Mouse (Mus musculus): ENCODE data around the gene Pacs1.
A peak's percentile ranks its signal among the peaks of the same experiment; 100 is the strongest.

Gene Pacs1

DNA sequence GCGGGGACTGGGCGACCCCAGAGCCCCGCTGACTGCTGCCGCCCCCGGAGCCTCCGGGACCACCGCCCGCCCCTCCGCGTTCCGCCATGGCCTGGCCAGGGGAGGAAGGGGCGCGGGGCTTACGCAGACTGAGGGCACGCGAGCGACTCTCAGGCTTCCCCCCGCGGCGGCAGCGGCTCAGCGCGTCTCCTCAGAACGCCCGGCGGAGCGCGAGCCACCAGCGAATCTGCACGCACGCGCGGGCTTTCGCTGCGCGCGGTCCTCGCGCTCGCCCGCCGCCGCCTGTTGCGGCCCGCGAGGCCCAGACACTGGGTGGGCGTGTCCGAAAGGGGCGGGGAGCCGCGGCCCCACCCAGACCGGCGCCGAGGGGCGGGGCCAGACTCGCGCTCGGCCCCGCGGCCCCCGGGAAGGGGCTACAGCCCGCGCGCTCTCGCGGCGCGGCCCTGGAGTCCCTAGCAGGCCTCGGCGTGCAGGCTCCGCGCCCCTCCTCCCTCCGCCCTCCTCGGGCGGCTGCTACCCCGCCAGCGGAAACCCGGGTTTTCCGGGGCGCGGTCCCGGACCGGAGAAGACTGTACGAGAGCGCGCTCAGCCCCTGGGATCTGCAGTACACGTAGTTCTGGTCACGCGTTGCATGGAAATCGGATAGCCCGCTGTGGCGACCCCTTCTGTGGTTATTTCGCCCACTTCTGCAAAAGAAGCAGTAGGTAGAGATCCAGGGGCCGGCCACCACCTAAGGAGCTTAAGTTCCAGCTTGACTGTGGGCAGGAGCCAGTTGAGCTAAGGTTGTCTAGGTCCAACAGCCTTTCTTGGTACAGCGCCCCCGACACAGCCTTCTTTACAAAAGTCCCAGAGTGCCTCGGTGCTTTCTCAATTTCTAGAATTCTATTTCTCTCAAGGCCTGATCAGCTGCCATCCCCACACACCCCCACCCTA lies at the start of gene Pacs1:
Gene Pacs1 (minus strand): TSS at position 319 of the 933 bp plus-strand sequence.
- peak; percentile 88 to 93 for DNase-seq

DNA sequence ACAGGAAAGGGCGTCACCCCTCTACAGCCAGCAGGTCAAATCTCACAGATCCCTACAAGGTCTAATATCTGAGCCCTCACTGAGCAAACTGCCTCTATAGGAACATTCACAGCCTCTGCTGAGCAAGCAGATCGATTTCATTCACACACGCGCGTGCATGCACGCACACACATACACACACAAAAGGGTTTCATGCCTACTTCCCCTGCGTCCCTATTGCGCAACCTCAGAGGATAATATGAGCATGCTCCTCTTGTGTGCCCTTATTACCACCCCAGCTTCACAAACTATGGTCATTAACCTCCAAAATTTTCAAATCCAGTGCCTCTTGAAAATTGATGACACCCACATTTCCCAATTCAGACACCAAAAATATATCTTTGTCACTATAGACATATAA lies 40.3 kb upstream of the Pacs1 start:
- no peak for DNase-seq

DNA sequence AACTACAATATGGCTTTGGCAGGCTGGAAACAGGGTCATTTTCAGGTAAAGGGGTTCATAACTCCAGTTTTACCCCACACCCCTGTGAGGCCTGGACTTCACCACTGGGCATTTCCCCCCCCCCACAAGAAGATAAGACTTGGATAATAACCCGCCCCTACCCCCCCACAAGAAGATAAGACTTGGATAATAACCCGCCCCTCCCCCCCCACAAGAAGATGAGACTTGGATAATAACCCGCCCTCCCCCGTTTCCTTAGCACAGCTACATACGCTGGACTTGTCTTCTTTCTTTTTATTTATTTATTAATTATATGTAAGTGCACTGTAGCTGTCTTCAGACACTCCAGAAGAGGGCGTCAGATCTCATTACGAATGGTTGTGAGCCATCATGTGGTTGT lies 36.1 kb upstream of the Pacs1 start:
- peak in 1 of 2 experiments; percentile 11 for DNase-seq

DNA sequence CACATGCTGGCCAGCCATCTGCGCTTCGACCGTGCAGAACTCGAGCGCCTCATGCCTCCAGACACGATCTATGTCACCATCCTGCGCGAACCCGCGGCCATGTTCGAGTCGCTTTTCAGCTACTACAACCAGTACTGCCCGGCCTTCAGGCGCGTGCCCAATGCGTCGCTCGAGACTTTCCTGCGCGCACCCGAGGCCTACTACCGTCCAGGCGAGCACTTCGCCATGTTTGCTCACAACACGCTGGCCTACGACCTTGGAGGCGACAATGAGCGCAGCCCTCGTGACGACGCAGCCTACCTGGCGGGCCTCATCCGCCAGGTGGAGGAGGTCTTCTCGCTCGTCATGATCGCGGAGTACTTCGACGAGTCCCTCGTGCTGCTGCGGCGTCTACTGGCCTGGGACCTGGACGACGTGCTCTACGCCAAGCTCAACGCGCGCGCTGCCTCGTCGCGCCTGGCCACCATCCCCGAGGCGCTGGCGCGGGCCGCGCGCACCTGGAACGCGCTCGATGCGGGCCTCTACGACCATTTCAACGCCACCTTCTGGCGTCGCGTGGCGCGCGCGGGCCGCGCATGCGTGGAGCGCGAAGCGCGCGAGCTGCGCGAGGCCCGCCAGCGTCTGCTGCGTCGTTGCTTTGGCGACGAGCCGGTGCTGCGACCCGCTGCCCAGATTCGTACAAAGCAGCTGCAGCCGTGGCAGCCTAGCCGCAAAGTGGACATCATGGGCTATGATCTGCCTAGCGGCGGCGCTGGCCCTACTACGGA lies 34.2 kb upstream of the Pacs1 start:
- DNase-seq, result peak in 1 of 2 experiments; percentile 33

DNA sequence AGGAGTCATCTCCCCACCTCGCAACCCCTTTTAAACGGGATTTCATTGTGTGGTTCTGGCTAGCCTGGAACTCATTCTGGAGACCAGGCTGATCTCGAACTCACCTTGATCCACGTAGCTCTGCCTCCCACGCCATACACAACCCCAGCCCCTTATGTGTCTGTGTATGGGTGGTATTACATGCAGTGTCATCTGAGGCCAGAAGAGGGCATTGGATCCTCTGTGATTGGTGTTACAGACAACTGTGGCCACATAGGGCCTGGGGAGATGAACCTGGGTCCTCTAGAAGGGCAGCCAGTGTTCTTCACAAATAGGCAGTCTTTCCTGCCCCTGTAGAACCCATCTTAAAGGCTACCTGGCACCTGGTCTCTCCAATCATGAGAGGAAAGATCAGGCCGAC lies 33.4 kb upstream of the Pacs1 start:
- DNase-seq, result no peak

DNA sequence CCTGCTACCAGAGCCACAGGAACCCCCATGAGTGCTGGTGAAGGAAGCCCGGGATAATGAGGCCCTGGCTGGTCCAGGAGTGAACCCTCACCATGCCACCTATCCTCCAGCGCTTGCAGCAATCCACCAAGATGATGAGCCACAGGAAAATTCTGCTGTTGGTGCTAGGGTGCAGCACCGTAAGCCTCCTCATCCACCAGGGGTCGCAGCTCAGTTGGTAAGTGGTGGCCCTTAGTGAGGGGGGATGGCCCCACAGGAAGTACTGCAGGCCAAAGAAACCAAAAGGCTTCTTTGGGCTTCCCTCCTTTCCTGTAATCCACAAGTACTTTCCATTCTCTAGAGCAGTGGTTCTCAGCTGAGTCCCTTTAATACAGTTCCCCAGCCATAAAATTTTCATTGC lies 29.5 kb upstream of the Pacs1 start:
- DNase-seq, result peak; percentile 64 to 75

DNA sequence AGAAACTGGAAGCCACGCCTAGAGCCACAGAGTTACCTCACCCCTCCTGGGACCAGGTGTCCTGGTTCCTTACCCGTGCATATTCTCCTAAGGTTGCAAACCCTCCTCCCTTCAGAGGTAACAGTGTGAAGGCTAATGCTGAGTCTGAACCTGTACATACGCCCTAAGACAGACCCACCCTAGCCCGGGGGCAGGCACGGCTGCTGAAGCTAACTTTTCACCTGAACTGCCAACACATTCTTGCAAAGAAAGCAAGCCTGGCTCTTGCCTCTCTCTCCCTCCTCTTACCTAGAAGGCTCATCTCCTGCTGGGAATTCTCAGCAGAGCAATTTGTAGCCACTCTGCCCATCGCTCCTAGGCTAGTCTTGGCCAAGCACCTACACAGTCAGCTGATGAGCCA lies 27.7 kb upstream of the Pacs1 start:
- no peak for DNase-seq

DNA sequence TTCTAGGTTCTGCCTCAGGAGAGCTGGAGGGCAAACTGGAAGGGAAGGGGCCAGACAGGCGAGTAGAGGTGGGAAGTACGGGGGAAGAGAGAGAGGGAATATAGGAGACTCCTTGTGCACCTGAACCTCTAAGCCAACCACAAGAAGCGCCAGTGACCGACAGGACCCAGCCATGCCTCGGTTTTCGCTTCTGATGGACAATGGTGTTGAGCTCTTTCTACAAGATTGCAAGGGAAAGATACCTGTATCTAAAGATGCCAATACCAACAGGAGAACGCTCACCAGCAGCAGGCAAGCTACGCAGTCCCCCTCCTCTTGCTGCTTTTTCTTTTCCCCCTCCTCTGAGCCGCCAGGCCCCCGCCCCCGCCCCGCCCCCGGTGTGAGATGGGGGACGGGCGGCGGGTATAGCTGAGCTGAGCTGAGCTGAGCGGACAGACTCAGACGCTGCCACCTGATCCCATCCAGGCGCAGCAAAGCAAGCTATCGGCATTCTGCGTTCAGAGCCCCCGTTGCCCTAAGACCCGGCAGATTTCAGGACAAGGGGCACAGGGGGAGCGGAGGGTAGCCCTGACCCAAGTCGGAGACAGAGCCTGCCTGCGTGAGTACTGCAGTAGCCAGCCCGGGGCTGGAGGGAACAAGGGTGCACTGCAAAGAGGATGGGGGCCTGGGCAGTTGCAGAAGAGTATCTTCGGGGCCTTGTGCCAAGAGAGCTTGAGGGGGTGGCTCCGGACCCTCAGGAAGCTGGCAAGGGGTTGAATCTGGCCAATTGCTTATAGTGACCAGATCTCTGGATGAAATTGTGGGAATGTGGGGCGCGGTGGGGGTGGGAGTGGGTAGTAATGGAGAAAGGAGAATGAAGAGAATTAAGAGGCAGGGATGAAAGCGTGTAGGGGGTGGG lies 25.2 kb upstream of the Pacs1 start, which contains the start of gene Gal3st3:
Gene Gal3st3 (plus strand): TSS at position 429 of the 898 bp plus-strand sequence.
- DNase-seq, result no peak

DNA sequence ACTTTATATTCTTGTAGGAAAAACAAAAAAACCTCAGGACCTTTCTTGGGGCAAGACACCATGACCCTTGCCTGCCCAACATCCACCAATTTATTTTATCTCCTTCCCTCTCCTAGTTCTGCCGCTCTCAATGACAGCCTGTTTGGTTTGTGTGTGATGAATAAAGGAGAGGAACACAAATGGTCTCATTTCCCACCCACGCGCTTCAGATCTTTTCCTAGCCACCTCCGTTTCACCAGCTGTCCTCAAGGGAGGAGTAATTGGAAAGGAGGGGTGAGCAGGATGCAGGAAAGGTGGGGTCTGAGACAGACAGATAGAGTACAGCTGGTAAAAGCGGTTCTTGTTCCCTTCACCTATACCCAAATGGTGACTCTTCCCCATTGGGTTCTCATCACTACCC lies 23.7 kb upstream of the Pacs1 start:
- DNase-seq, result no peak

DNA sequence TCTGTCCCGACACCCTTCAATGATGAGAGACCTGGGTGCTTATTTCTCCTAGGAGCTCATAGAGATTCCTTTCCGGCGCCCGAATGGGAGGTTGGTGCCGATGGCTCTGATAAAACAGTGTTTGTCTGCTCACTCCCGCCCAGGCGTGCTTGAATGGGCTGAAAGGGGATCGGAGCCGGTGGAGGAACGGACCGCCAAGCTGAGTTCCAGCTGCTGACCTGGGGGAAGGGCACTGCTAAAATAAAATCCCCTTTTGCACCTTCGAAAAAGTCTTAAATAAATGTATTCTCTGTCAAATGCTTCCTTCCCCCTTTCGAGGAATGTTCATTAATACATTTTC lies 22.8 kb upstream of the Pacs1 start:
- no peak for DNase-seq

DNA sequence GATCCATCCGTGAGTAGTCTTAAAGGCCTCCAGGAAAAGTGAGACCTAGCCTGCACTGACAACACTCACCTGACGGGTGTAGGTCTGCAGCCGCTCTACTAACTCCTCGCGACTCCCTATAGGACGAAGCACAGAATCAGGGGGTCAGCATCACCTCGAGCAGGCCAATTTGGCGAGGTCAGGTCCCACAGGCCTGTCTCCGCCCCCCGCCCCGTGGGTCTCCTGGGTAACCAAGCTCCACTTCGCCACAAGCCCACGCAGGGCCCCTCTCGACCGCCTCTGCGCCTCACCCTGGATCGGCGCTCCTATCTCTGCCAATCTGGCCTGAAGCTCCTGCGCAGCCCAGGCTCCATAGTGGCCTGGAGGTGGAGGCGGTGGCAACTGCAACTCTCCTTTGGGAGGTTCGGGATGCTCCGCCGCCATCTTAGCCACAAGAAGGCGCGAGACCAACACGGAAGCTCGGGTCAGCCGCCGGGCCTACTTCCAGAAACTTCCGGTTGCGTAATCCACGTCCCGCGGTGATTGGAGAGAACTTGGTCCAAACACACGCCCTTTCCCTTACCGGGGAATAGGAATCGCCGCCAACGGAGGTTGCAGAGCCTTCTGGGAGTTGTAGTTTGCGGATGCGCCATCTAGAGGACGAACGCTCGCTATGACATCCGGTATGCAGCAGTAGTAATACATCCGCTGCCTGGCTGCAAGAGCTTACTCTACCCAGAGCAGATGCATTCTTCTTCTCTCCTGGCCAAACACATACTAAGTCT lies 22.2 kb upstream of the Pacs1 start, which contains the start of gene Sf3b2:
Gene Sf3b2 (minus strand): TSS at position 484 of the 764 bp plus-strand sequence.
- peak; percentile 99 for DNase-seq

DNA sequence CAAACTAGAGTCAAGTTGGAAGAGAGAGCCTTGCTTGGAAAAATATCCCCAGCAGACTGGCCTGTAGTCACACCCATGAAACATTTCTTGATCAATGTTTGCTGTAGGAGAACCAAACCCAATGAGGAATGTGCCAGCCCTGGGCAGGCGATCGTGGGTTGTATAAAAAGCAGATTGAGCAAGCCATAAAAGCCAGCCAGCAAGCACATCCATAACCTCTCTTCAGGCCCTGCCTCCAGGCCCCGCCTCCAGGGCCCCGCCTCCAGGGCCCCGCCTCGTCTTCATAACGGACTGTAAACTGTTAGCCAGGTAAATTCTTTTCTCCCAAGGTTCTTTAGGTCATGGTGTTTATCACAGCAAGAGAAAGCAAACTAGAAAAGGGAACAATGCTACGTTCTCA lies 5.5 kb upstream of the Pacs1 start:
- peak; percentile 20 to 66 for DNase-seq

DNA sequence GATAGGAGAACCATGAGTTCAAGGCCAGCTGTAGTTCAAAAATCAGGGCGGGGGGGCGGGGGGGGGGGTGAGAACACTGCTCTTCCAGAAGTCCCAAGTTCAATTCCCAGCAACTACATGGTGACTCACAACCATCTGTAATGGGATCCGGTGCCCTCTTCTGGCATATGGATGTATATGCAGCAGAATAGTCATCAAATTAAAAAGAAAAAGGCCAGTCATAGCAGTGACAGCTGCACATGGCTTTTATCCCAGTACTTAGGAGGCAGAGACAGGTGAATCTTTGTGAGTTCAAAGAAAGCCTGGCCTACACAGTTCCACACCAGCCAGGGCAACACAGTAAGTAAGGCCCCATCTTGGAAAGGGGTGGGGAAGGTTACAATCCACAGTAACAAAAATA lies 4.2 kb upstream of the Pacs1 start:
- DNase-seq, result no peak

DNA sequence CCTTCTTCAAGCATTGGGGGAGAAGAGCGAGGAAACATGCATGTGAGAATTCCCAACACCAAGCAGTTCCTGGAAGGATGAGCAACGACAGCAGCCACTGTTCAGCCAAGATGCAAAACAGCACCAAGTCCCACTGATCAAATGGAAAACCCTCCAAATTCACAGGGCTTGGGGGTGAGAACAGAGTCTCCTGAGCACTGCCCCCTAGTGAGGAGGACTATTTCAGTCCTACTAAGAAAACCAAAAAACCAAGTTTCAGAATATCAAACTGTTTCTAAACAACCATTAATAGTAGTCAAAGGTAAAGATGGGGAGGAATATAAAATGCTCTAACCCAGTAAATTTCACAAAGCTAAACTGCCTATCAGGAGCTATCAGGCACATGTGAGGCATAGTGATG lies 3.6 kb upstream of the Pacs1 start:
- DNase-seq, result no peak

DNA sequence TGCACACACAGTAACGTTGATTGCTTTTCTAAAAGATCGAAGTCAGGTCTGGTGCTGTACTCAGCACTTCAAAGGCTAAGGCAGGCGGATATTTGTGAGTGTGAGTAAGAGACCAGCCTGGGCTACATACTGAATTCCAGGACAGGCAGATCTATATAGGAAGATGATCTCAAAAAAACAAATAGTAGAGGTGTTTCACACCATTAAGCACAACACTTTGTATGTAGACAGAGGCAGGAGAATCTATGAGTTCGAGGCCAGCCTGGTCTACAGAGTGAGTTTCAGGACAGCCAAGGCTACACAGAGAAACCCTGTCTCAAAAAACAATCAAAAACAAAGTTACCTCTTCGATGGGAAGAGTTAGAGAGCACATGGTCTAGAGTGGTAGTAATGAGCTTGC lies 2.8 kb upstream of the Pacs1 start:
- DNase-seq, result no peak

DNA sequence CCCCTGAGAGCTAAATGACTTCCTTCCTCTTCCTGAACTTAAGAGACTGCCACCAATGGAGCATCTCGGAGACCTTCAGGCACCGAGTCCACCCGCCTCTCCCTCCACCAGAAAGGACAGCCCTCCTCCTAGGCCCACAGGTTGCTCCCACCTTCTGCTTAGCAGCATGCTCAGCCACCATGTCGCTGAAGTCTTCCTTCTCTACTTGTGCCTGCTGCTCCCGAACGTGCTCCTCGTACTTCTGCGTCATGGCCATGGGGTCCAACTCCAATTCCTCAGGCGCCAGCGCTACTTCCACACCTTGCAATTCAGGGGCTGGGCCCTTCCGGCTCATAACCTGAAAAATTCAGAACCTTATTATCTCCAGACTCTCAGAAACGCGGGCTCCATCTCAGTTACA lies 1.7 kb upstream of the Pacs1 start:
- no peak for DNase-seq

DNA sequence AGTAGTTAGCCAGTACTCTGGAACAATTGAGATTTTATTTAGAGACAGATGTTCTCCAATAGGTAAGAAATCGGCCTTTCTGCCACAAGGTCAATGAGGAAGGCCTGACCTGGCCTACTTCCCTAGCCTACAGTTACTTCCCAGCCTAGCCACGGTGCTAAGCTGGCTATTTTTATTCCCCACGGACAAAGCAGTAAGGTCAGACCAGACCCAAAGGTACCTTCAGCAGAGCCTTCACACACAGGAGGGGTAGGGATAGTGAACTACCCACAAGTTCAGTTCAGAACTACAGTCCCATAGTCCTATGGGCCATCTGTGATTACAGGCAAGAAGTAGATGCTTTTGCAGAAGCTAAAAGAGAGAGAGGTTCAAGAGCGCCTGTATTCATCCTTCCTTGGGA lies 997 bp upstream of the Pacs1 start:
- no peak for DNase-seq

DNA sequence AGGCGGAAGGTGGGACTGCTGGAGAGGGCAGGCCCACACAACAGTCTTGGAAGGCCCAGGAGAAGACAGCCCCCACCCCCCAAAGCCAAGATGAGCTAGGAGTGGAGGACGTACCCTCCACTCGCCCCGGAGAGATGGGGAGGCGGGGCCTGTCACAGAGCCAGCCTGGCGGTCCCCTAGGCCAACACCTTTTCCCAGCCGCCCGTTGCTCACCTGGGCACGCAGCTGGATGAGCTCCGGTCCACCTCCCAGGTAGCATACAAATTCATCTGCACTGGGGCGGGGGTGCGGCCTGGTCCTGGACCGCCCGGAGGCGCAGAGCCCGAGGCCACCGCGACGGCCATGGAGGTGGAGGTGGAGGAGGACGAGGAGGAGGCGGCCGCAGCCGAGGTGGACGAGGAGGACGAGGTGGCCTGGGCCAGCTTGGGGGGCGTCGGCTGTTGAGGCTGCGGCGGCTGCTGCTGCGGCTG lies 558 bp downstream of the Pacs1 start:
- peak; percentile 34 to 71 for DNase-seq

DNA sequence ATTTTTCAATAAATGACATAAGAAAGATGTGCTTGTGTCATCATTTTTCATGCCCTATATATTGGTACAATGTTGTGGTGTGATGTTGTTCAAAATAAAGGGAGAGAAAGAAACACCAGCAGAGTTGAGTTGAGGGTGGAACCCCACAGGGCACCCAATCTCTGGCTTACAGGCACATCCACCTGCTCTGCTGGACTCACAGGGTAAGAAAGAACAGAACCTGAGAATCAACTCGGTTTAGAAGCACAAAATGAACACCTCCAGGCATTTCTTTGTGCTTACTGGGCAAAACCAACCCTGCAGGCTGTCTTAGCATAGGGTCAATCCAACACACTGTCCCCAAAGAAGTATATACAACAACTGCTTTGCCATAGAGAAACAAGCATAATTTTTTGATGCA lies 1.5 kb downstream of the Pacs1 start:
- no peak for DNase-seq

DNA sequence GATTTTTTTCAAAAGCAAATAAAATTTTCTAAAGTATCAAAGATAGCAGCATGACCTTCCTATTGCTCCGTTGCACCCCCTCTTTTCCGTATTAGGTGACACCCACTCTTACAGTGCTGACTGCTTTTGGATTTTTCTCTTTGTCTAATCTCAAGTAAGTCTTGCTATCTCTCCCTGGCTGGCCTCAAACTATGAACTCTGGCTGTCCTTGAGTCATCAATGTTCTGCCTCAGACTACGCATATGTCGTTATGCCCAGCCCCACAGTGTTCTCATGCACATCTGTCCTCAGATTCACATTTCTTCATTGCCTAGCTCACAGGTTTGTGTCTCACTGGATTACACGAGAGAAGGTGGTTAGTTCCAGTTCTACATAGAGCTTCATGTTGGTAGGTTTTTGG lies 3.5 kb downstream of the Pacs1 start:
- DNase-seq, result no peak

DNA sequence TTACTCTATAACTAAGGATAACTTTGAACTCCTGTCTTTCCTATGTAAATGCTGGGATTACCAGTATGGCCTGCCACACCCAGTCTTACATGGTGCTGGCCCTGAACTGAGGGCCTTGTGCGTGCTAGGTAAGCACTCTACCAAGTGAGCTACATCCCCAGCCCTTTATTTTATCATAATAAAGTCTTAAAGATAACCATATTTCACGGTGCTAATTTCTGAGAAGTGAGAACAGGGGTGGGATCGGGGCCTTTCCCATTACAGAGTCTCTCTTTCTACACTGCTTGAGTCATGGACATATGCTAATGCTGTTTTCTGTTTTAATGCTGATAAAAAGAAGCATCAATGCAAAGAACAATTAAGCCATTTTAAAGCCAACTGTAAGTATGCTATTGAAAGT lies 4.0 kb downstream of the Pacs1 start:
- no peak for DNase-seq

DNA sequence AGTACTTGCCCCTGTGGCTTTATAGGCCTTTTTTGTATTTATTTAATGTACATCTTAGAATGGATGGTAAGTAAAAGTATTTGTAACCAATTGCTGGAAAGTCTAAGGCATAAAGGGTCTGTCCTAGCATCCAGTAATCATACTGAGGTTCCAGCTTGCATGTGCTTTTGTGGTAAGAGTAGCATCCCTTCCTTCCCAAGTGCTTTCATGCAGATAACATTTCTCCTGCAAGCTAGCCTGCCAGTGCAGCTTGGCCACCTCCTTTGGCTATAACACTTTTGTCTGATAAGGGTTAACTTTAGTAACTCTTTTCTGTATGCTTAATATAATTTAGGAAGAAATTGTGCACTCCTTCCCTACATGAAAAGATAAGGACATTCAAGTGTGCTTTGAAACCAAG lies 4.9 kb downstream of the Pacs1 start:
- no peak for DNase-seq
